Mouse (Mus musculus) neural tube, embryonic 14.5 days (tissue): Measurements from ENCODE around the gene Zkscan6. TPM values are rescaled to one million over a fixed set of nuclear protein-coding genes. Genes with fewer than 3 reads are reported as not detected.

Source experiments
- ATAC-seq: fragments of 200-750 bp; cut with Nextera tagmentation; 2 replicates; pipeline ENCODE4 v1.8.0; 2017; ENCODE audit warnings: low read depth, mild to moderate bottlenecking, moderate TSS enrichment, moderate library complexity
- H3K27ac ChIP-seq: fragments of 300-500 bp; sonication (generic); 2 replicates; pipeline ENCODE4 v1.5.1; 2014; ENCODE audit warnings: low read depth, mild to moderate bottlenecking, control low read depth, low read length, moderate library complexity, mixed read lengths
- H3K27me3 ChIP-seq: fragments of 300-500 bp; sonication (generic); 2 replicates; pipeline ENCODE4 v1.6.1; 2014; ENCODE audit warnings: low read length; ENCODE audit not compliant: control insufficient read depth, insufficient read depth
- H3K36me3 ChIP-seq: fragments of 300-500 bp; sonication (generic); 2 replicates; pipeline ENCODE4 v1.6.1; 2014; ENCODE audit warnings: low read length, mixed read lengths; ENCODE audit not compliant: control insufficient read depth, insufficient read depth
- H3K4me1 ChIP-seq: fragments of 300-500 bp; sonication (generic); 2 replicates; pipeline ENCODE4 v1.6.1; 2014; ENCODE audit warnings: low read length; ENCODE audit not compliant: control insufficient read depth, insufficient read depth
- H3K4me2 ChIP-seq: fragments of 300-500 bp; sonication (generic); 2 replicates; pipeline ENCODE4 v1.6.1; 2014; ENCODE audit warnings: mild to moderate bottlenecking, low read depth, low read length, control low read depth
- H3K4me3 ChIP-seq: fragments of 300-500 bp; sonication (generic); 2 replicates; pipeline ENCODE4 v1.5.1; 2014; ENCODE audit warnings: low read depth, low read length, control low read depth, mixed read lengths
- H3K9ac ChIP-seq: fragments of 300-500 bp; sonication (generic); replicated peaks from 2 replicates; pipeline ENCODE4 v1.6.1; 2014; ENCODE audit warnings: low read depth, mild to moderate bottlenecking, control low read depth, low read length, mixed read lengths
- H3K9me3 ChIP-seq: fragments of 300-500 bp; sonication (generic); 2 replicates; pipeline ENCODE4 v1.6.1; 2016; ENCODE audit warnings: low read length; ENCODE audit not compliant: control insufficient read depth
- WGBS: fragments of 180-500 bp; shearing (Covaris S2); extraction: QIAGEN DNeasy Blood & Tissue Kit; methylation state at CpG from one replicate; pipeline ENCODE4 v1.1.7; 2014; 5-methylcytosine and 5-hydroxymethylcytosine counted together
- polyA plus RNA-seq: library from polyadenylated mRNA; unstranded; fragments of >200 nt; fragmentation: Nextera tagmentation; extraction: Ambion mirVana; gene quantifications from 2 replicates; pipeline ENCODE4 v1.2.1, GENCODE M21; 2014

The Zkscan6 gene
- polyA plus RNA-seq, 1 experiment from 2014 or later, result 17.7 TPM

DNA sequence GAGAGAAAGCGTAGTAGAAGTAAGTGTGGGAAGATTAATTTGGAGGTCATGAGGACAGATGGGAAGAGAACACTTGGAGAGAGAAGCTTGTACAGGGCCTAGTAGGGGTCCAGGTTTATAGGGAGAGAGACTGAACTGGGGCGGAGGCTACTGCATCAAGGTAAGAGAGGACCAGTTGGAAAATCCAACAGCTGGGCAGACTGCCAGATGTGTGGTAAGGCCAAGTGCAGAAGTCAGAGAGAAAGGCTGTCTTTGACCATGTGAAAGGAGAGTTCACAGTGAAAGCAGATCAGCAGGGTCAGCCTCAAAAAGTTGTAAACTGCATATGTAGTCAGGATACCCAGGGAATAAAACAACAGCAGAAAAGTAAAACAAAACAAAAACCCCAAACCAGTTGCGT is 17.6 kb downstream of the Zkscan6 start:
- no peaks in the 10 kb centered on the region for H3K27me3 ChIP-seq
- 88% methylated on average over 3 of the region's 3 CpGs for WGBS
- H3K4me3 ChIP-seq, result no peak overlapping the region

DNA sequence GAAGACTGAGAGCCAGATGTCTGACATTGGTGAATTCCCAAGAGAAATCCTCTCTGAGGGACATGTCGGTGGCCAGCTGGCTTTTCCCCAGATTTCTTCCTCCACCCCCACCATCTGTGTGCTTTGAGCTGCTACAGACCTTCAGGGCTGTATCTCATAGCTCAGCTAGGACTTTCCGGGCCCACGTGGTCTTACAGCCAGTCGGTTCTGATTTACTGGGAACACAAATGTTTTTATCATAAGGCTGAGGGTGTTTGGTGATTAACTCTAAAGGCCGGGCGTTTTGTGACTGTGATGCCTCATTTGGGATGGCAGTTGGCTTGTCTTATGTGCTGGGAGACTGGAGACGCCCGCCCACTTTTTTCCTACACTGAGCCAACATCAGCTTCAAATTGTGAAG is 32.0 kb downstream of the Zkscan6 start:
- H3K4me3 ChIP-seq, result no peak overlapping the region
- WGBS, result 58% methylated on average over 8 of the region's 8 CpGs
- no peaks in the 10 kb centered on the region for H3K27me3 ChIP-seq
- no peak overlapping the region for H3K9ac ChIP-seq
- ATAC-seq, result no peak
- H3K9me3 ChIP-seq, result no peaks in the 10 kb centered on the region
- no peak overlapping the region for H3K27ac ChIP-seq
- H3K4me1 ChIP-seq, result no peaks in the 10 kb centered on the region
- no peaks in the 10 kb centered on the region for H3K36me3 ChIP-seq
- H3K4me2 ChIP-seq, result no peak overlapping the region

More for the DNA sequence above, 17.6 kb downstream of the Zkscan6 start:
- no peaks in the 10 kb centered on the region for H3K9me3 ChIP-seq
- ATAC-seq, result no peak
- H3K9ac ChIP-seq, result no peak overlapping the region
- H3K4me1 ChIP-seq, result no peaks in the 10 kb centered on the region
- no peak overlapping the region for H3K27ac ChIP-seq
- H3K4me2 ChIP-seq, result no peak overlapping the region
- peaks cover 27% of the 10 kb centered on the region for H3K36me3 ChIP-seq

DNA sequence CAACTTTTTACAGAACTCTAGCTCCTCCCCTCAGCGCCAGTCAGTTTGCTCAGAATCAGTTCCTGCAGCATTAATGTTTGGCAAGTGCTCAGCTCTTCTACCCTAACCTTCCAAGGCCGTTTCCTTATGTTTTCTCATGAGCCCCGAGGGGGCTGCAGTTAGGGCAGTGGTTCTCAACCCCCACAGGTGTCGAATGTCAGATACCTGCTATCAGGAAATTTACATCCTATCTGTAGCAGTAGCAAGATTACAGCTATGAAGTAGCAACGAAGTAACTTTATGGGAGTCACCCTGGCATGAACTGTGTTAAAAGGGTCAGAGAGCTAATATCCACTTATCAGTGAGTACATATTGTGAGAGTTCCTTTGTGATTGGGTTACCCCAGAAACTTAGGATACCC is 39.5 kb downstream of the Zkscan6 start:
- no peak for ATAC-seq
- H3K36me3 ChIP-seq, result no peaks in the 10 kb centered on the region
- WGBS, result 79% methylated on average over 5 of the region's 5 CpGs
- no peak overlapping the region for H3K9ac ChIP-seq
- no peak overlapping the region for H3K27ac ChIP-seq
- H3K9me3 ChIP-seq, result no peaks in the 10 kb centered on the region
- no peaks in the 10 kb centered on the region for H3K27me3 ChIP-seq
- no peaks in the 10 kb centered on the region for H3K4me1 ChIP-seq
- no peak overlapping the region for H3K4me2 ChIP-seq
- H3K4me3 ChIP-seq, result no peak overlapping the region

DNA sequence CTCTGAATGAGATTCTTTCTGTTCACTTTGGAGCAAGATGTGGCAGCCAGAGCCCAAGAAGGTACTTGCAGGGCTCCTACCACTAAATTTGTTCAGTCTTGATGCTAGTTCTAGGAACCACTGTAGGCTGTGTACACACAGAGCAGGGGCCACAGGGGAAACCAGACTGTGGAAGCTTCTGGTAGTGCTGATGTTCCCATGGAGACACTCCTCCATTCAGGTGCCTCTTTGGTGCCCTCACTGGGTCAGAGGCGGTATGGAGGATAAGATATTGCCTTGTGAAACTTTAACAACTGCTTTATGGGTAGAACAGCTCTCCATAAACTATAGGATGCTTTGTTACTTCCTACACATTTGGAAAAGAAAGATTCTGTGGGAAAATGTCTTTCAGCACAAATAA is 45.1 kb downstream of the Zkscan6 start:
- no peaks in the 10 kb centered on the region for H3K27me3 ChIP-seq
- no peak overlapping the region for H3K4me2 ChIP-seq
- ATAC-seq, result peak; percentile 78; the same call in 1 of the 2 replicates
- no peak overlapping the region for H3K9ac ChIP-seq
- 22% methylated on average over 1 of the region's 1 CpGs for WGBS
- H3K9me3 ChIP-seq, result no peaks in the 10 kb centered on the region
- no peaks in the 10 kb centered on the region for H3K4me1 ChIP-seq
- H3K4me3 ChIP-seq, result no peak overlapping the region
- no peak overlapping the region for H3K27ac ChIP-seq
- no peaks in the 10 kb centered on the region for H3K36me3 ChIP-seq

DNA sequence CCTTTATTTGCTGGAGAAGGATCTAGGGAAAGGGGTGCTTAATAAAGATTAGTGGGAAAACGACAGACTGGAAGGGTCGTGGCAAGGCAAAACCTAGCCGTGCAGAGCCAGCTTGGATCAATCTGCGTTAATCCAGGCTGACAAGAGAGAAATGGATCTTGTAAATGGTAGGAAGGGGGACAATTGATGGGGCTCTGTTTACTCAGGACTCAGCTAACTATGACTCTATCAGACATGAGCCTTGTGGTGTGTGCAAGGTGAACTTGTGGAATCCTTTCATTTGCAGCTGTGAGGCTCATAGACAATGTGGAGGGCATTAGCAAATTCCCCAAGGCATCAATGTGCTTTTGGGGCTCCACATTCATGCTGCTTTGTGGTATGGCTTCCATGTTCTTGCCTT is 54.5 kb downstream of the Zkscan6 start:
- no peak for ATAC-seq
- H3K27me3 ChIP-seq, result no peaks in the 10 kb centered on the region
- no peak overlapping the region for H3K9ac ChIP-seq
- no peak overlapping the region for H3K27ac ChIP-seq
- 51% methylated on average over 4 of the region's 4 CpGs for WGBS
- H3K4me1 ChIP-seq, result no peaks in the 10 kb centered on the region
- H3K4me3 ChIP-seq, result no peak overlapping the region
- H3K9me3 ChIP-seq, result no peaks in the 10 kb centered on the region
- H3K36me3 ChIP-seq, result no peaks in the 10 kb centered on the region
- H3K4me2 ChIP-seq, result no peak overlapping the region

DNA sequence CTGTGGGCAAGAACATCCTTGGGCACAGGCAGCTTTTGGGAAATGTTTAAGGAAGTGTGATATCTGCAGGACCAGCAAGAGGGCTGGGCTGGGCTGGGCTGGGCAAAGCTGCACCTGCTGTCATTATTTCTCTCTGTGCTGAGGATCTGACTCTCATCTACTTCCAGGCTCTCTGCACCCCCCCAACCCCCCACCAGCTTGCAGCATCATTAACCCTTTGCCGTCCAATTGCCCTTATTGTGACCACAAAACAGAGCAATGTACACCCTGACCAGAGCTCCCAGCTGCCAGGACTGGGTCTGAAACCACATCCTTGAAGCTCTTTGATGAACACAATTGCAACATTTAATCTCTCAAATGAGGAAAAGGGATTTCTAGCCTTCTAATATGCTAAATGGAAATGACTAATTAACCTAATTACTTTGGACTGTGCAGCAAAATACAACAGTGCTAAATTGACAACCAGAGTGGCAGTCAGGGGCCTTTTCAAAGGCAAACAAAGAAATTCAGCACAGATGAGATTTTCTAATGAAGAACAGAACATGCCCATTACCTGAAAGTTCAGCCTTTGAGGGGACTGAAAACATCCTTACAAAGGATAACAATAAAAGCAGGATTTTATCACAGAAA is 70.3 kb downstream of the Zkscan6 start:
- Histone ChIP-seq H3K4me3 (no peak overlapping the region), H3K27ac (no peak overlapping the region)

More for the DNA sequence above, 70.3 kb downstream of the Zkscan6 start:
- no peak overlapping the region for H3K9ac ChIP-seq
- no peaks in the 10 kb centered on the region for H3K4me1 ChIP-seq
- H3K4me2 ChIP-seq, result no peak overlapping the region
- no peaks in the 10 kb centered on the region for H3K9me3 ChIP-seq
- no peaks in the 10 kb centered on the region for H3K27me3 ChIP-seq
- 26% methylated on average over 1 of the region's 1 CpGs for WGBS
- H3K36me3 ChIP-seq, result no peaks in the 10 kb centered on the region
- no peak for ATAC-seq

Other genes starting within 250 kb of the Zkscan6 start
- 128 and 135 TPM in 2 replicates for gene Map2k4, start 18.9 kb upstream of the Zkscan6 start, polyA plus RNA-seq